Mouse (Mus musculus) intestine, embryonic 16.5 days (tissue): ENCODE measurements at regions not wholly inside any gene's neighbourhood (a gene's known extent, or its start where the extent isn't known, plus 50 kb on each side); places are given as distances from the start of the nearest gene placed in this dataset.

Experiments used
- ATAC-seq: fragments of 200-750 bp; cut with Nextera tagmentation; 2 replicates; pipeline ENCODE4 v1.8.0; 2017; ENCODE audit warnings: moderate TSS enrichment, moderate library complexity
- H3K27ac ChIP-seq: fragments of 300-500 bp; sonication (generic); 2 replicates; pipeline ENCODE4 v1.5.1; 2014; ENCODE audit warnings: mild to moderate bottlenecking, low read length
- H3K27me3 ChIP-seq: fragments of 300-500 bp; sonication (generic); replicated peaks from 2 replicates; pipeline ENCODE4 v1.6.1; 2014; ENCODE audit warnings: low read length, control low read depth, mixed read lengths; ENCODE audit not compliant: control insufficient read depth, insufficient read depth
- H3K36me3 ChIP-seq: fragments of 300-500 bp; sonication (generic); 2 replicates; pipeline ENCODE4 v1.6.1; 2014; ENCODE audit warnings: low read length, control low read depth; ENCODE audit not compliant: control insufficient read depth, insufficient read depth
- H3K4me1 ChIP-seq: fragments of 300-500 bp; sonication (generic); 2 replicates; pipeline ENCODE4 v1.6.1; 2014; ENCODE audit warnings: low read length, control low read depth, mixed read lengths; ENCODE audit not compliant: control insufficient read depth, insufficient read depth
- H3K4me2 ChIP-seq: fragments of 300-500 bp; sonication (generic); 2 replicates; pipeline ENCODE4 v1.6.1; 2014; ENCODE audit warnings: low read depth, low read length, control low read depth
- H3K4me3 ChIP-seq: fragments of 300-500 bp; sonication (generic); 2 replicates; pipeline ENCODE4 v1.5.1; 2014; ENCODE audit warnings: mild to moderate bottlenecking, low read length
- H3K9ac ChIP-seq: fragments of 300-500 bp; sonication (generic); 2 replicates; pipeline ENCODE4 v1.6.1; 2014; ENCODE audit warnings: low read depth, low read length
- H3K9me3 ChIP-seq: fragments of 300-500 bp; sonication (generic); 2 replicates; pipeline ENCODE4 v1.6.1; 2016; ENCODE audit warnings: low read length, control low read depth; ENCODE audit not compliant: control insufficient read depth
- WGBS: fragments of 180-500 bp; shearing (Covaris S2); extraction: QIAGEN DNeasy Blood & Tissue Kit; methylation state at CpG from one replicate; pipeline ENCODE4 v1.1.7; 2014; 5-methylcytosine and 5-hydroxymethylcytosine counted together

GRCm38 (mm10) chr6:47354515-47354914, 98.7 kb upstream of the Cul1 start:
- Histone ChIP-seq H3K9me3 (no peaks in the 10 kb centered on the region), H3K4me1 (no peaks in the 10 kb centered on the region), H3K9ac (no peak overlapping the region), H3K4me3 (no peak overlapping the region), H3K27me3 (no peaks in the 10 kb centered on the region), H3K4me2 (no peak overlapping the region), H3K36me3 (no peaks in the 10 kb centered on the region), H3K27ac (no peak overlapping the region)
- ATAC-seq, result peak; percentile 63
- 90% methylated on average over 2 of the region's 2 CpGs for WGBS

- H3K27ac ChIP-seq, result no peak overlapping the region
- WGBS, result 75% methylated on average over 7 of the region's 7 CpGs
These were observed 97.7 kb upstream of the Cul1 start for GRCm38 (mm10) chr6:47355500-47355899.

DNA sequence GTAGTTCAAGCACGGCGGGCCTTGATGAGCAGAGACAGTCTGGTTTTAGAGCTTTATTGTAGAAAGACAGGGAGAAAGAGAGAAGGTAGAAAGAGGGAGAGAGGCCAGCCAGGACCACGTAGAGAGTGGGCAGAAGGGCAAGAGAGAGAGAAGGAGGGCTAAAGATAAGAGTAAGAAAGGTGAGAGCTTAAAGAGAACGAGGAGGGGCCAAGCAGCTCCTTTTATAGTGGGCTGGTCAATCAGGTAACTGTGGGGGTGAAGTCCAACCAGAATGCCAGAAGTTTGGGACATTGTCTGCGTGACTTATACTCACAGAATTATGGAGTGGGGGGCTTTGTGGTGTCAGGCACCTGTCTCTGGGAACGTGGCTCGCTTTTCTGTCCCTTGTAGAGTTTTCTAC, 96.7 kb upstream of the Cul1 start:
- Histone ChIP-seq H3K9me3 (no peaks in the 10 kb centered on the region), H3K9ac (no peak overlapping the region), H3K27me3 (no peaks in the 10 kb centered on the region), H3K4me2 (no peak overlapping the region), H3K4me3 (no peak overlapping the region), H3K4me1 (no peaks in the 10 kb centered on the region), H3K27ac (no peak overlapping the region), H3K36me3 (no peaks in the 10 kb centered on the region)
- ATAC-seq, result peak; percentile 36; the same call in 1 of the 2 replicates
- WGBS, result 69% methylated on average over 7 of the region's 7 CpGs

More at GRCm38 (mm10) chr6:47355500-47355899, 97.7 kb upstream of the Cul1 start:
- Histone ChIP-seq H3K9me3 (no peaks in the 10 kb centered on the region), H3K36me3 (no peaks in the 10 kb centered on the region), H3K4me1 (no peaks in the 10 kb centered on the region), H3K4me2 (no peak overlapping the region), H3K4me3 (no peak overlapping the region), H3K27me3 (no peaks in the 10 kb centered on the region), H3K9ac (no peak overlapping the region)
- peak; percentile 43; the same call in 1 of the 2 replicates for ATAC-seq

GRCm38 (mm10) chr6:47358686-47359085, 94.5 kb upstream of the Cul1 start:
- Histone ChIP-seq H3K4me1 (no peaks in the 10 kb centered on the region), H3K36me3 (no peaks in the 10 kb centered on the region), H3K4me2 (no peak overlapping the region), H3K9ac (no peak overlapping the region), H3K27me3 (no peaks in the 10 kb centered on the region), H3K9me3 (no peaks in the 10 kb centered on the region), H3K27ac (no peak overlapping the region), H3K4me3 (no peak overlapping the region)
- no peak for ATAC-seq
- WGBS, result 33% methylated on average over 2 of the region's 2 CpGs

DNA sequence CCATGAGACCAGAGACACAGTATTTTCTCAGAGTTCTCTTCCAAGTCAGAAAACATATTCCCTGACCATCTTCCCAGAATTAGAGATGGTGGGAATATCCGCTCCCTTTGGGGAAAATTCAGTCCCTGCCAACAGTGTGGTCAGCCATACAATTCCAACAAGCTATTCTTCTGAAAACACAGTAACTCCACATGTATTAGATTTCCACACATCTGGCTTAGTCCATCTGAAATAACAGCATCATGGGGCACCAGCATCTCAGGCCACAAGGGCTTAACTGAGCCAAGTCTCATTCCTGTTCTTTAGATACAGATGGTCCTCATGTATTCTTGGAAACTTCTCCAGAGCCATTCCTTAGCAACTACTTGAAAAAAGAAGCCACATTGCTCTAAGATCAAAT, 89.2 kb upstream of the Cul1 start:
- Histone ChIP-seq H3K4me1 (no peaks in the 10 kb centered on the region), H3K9ac (no peak overlapping the region), H3K4me3 (no peak overlapping the region), H3K9me3 (no peaks in the 10 kb centered on the region), H3K27ac (no peak overlapping the region), H3K36me3 (no peaks in the 10 kb centered on the region), H3K27me3 (no peaks in the 10 kb centered on the region), H3K4me2 (no peak overlapping the region)
- WGBS, result 92% methylated on average over 1 of the region's 1 CpGs
- no peak for ATAC-seq

DNA sequence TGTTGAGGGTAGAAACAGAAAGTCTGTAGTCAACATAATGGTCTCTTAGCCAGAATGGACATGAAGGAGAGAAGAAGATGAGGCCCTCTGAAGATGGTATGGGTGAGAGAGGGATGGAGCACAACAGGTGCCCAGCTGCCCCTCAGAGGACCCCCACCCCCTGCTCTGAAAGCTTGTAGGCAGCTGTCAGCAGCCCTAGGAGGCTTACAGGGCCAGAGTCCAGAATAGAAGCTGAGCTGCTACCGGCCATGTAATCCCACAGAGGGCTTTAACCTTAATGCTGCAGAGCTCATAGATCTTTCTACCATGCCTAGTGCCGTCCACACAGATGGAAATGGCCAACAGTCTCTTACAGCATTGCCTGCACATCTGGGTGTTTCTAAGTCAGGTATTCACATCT, 88.6 kb upstream of the Cul1 start:
- Histone ChIP-seq H3K27ac (no peak overlapping the region), H3K4me3 (no peak overlapping the region), H3K4me1 (no peaks in the 10 kb centered on the region), H3K4me2 (no peak overlapping the region), H3K36me3 (no peaks in the 10 kb centered on the region), H3K9ac (no peak overlapping the region), H3K9me3 (no peaks in the 10 kb centered on the region), H3K27me3 (no peaks in the 10 kb centered on the region)
- 75% methylated on average over 2 of the region's 2 CpGs for WGBS
- no peak for ATAC-seq

GRCm38 (mm10) chr6:47365651-47366645, 87.2 kb upstream of the Cul1 start:
- Histone ChIP-seq H3K27me3 (no peaks in the 10 kb centered on the region), H3K36me3 (no peaks in the 10 kb centered on the region), H3K27ac (no peak overlapping the region), H3K4me3 (no peak overlapping the region), H3K9ac (no peak overlapping the region), H3K9me3 (no peaks in the 10 kb centered on the region), H3K4me1 (no peaks in the 10 kb centered on the region), H3K4me2 (no peak overlapping the region)
- ATAC-seq, result no peak
- WGBS, result 66% methylated on average over 5 of the region's 5 CpGs

DNA sequence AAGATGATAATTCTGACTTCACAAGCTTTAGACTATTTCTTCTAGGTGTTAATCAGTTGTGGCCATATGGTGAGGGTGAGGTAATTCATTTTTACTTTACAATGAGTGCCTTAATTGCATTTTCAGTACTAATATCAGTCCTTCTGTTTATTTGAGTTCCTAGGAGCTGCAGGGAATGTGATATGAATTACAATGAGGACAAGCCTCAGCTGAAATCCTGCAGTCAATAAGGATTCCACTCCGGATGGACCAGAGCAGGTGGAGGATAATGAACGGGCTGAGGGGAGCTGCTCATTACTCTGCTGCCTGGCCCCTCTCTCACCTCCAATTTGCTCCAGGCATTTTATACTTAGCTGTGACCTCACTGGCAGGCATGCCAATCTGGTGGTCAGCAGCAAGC, 85.7 kb upstream of the Cul1 start:
- WGBS, result 56% methylated on average over 2 of the region's 2 CpGs
- Histone ChIP-seq H3K9ac (no peak overlapping the region), H3K4me1 (no peaks in the 10 kb centered on the region), H3K4me3 (no peak overlapping the region), H3K27ac (no peak overlapping the region), H3K36me3 (no peaks in the 10 kb centered on the region), H3K4me2 (no peak overlapping the region), H3K9me3 (no peaks in the 10 kb centered on the region), H3K27me3 (no peaks in the 10 kb centered on the region)
- ATAC-seq, result no peak

- Histone ChIP-seq H3K27ac (no peak overlapping the region), H3K27me3 (no peaks in the 10 kb centered on the region), H3K36me3 (no peaks in the 10 kb centered on the region), H3K4me3 (no peak overlapping the region), H3K4me2 (no peak overlapping the region), H3K9me3 (no peaks in the 10 kb centered on the region), H3K4me1 (no peaks in the 10 kb centered on the region), H3K9ac (no peak overlapping the region)
- ATAC-seq, result peak; percentile 71
- WGBS, result 45% methylated on average over 4 of the region's 4 CpGs
These were observed 77.5 kb upstream of the Cul1 start for GRCm38 (mm10) chr6:47375705-47376104.
